24 mouse cellular contexts compared by ENCODE assay signal in the genomic region with DNA sequence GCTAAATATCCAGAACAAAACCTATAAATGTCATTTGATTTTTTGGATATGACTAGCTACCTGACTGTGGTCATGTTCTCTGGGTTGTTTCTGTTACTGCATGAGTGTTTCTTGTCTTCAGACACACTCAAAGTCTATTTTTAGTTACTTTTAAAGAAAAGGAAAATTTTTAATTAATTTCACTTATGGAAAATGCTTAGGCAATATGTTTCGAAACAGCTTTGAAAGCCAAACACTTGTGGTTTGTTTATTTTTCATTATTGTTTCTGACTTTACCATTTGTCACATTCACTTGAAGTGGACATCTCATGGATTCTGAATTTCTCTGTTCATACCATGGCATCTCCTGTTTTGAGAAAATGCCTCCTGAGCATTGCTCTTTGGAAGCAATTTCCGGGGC.
DNase-seq lines count a peak whose midpoint lies in the region; ATAC-seq and TF ChIP-seq lines count a peak whose summit lies in the region.
"Had no signal": no experiment of that assay in that cellular context is flagged by ENCODE, and none has a peak within 500 bp of the region (broad histone marks: within the 10 kb centered on the region; RNA-seq: fewer than 3 reads in every experiment).

No protein-coding gene starts in this region.

- no peaks in the 10 kb centered on the region for H3K36me3 ChIP-seq in lung, embryonic 16.5 days (ENCODE audit: control insufficient read depth, insufficient read depth, low read length)
- no peaks in the 10 kb centered on the region for H3K36me3 ChIP-seq in midbrain, embryonic 11.5 days (ENCODE audit: control insufficient read depth, insufficient read depth, low read length)
- H3K36me3 ChIP-seq in midbrain, postnatal 0 days (ENCODE audit: insufficient read depth, low read length) = no peaks in the 10 kb centered on the region
- H3K36me3 ChIP-seq: embryonic facial prominence, embryonic 10.5 days; embryonic facial prominence, embryonic 12.5 days; forebrain, embryonic 15.5 days; G1E had no signal

- peak overlapping the region; percentile 43; the same call in 1 of the 2 replicates for H3K27ac ChIP-seq in lung, embryonic 16.5 days (ENCODE audit: low read length)
- H3K27ac ChIP-seq in midbrain, embryonic 11.5 days (ENCODE audit: low read depth, low read length) = no peak overlapping the region
- no peak overlapping the region for H3K27ac ChIP-seq in midbrain, postnatal 0 days (ENCODE audit: low read depth, low read length)
- H3K27ac ChIP-seq: embryonic facial prominence, embryonic 10.5 days; embryonic facial prominence, embryonic 12.5 days; forebrain, embryonic 13.5 days; forebrain, embryonic 15.5 days had no signal

- H3K9ac ChIP-seq in lung, embryonic 16.5 days (ENCODE audit: low read length) = no peak overlapping the region
- no peak overlapping the region for H3K9ac ChIP-seq in midbrain, embryonic 11.5 days (ENCODE audit: low read length)
- H3K9ac ChIP-seq in midbrain, postnatal 0 days (replicated peaks; ENCODE audit: low read length, poor library complexity, severe bottlenecking) = no peak overlapping the region
- H3K9ac ChIP-seq: embryonic facial prominence, embryonic 12.5 days; forebrain, embryonic 13.5 days; forebrain, embryonic 15.5 days; forebrain, postnatal 0 days had no signal

- no peak overlapping the region for H3K4me3 ChIP-seq in lung, embryonic 16.5 days (ENCODE audit: low read length)
- H3K4me3 ChIP-seq in midbrain, embryonic 11.5 days (ENCODE audit: low read depth, low read length) = no peak overlapping the region
- no peak overlapping the region for H3K4me3 ChIP-seq in midbrain, postnatal 0 days (ENCODE audit: low read depth, low read length)
- H3K4me3 ChIP-seq: embryonic facial prominence, embryonic 10.5 days; embryonic facial prominence, embryonic 12.5 days; erythroblast, embryonic 14.5 days; forebrain, embryonic 13.5 days; forebrain, embryonic 15.5 days had no signal

- TF ChIP-seq CTCF in midbrain, postnatal 0 days (IDR thresholded peaks at IDR 0.05) = no peak

- H3K27me3 ChIP-seq in lung, embryonic 16.5 days (ENCODE audit: control insufficient read depth, insufficient read depth, low read depth, low read length) = no peaks in the 10 kb centered on the region
- no peaks in the 10 kb centered on the region for H3K27me3 ChIP-seq in midbrain, embryonic 11.5 days (ENCODE audit: control insufficient read depth, insufficient read depth, low read length)
- H3K27me3 ChIP-seq in midbrain, postnatal 0 days (ENCODE audit: insufficient read depth, low read length) = no peaks in the 10 kb centered on the region; the same call in 1 of the 2 replicates
- H3K27me3 ChIP-seq: CH12.LX; embryonic facial prominence, embryonic 12.5 days; forebrain, embryonic 13.5 days; forebrain, embryonic 15.5 days had no signal

- ATAC-seq in lung, embryonic 16.5 days (ENCODE audit: low read depth) = no peak
- no peak for ATAC-seq in midbrain, embryonic 11.5 days (ENCODE audit: low FRiP score)
- ATAC-seq in midbrain, postnatal 0 days (ENCODE audit: low FRiP score) = no peak
- ATAC-seq: CD4-positive, CD25-positive, alpha-beta regulatory T cell, adult 4 months; forebrain, embryonic 13.5 days; forebrain, embryonic 15.5 days; forebrain, postnatal 0 days had no signal

- no peaks in the 10 kb centered on the region for H3K9me3 ChIP-seq in lung, embryonic 16.5 days (ENCODE audit: control insufficient read depth, low read length)
- no peaks in the 10 kb centered on the region for H3K9me3 ChIP-seq in midbrain, embryonic 11.5 days (ENCODE audit: control insufficient read depth, low read length)
- H3K9me3 ChIP-seq in midbrain, postnatal 0 days (ENCODE audit: low read length) = no peaks in the 10 kb centered on the region
- H3K9me3 ChIP-seq: embryonic facial prominence, embryonic 10.5 days; embryonic facial prominence, embryonic 12.5 days; forebrain, embryonic 13.5 days; forebrain, embryonic 15.5 days had no signal

- no peak for DNase-seq in lung, postnatal 25 days (ENCODE audit: low spot score)
- peak; percentile 77 for DNase-seq in midbrain, embryonic 11.5 days (ENCODE audit: low spot score, missing footprints)
- no peak for DNase-seq in midbrain, postnatal 0 days (ENCODE audit: low spot score)
- peak; percentile 17 for DNase-seq in fibroblast of lung, adult 2 months (ENCODE audit: low read depth)
- DNase-seq in urinary bladder, postnatal 4 days (ENCODE audit: low spot score in 2 of 2) = no peak
- DNase-seq: adrenal gland, adult 2 months; adrenal gland, postnatal 10 days; adrenal gland, postnatal 25 days; B cell, adult 2 months; cerebellum, adult 11-12 months; cerebellum, adult 2 months; cerebellum, adult 9-10 months; cerebellum, postnatal 10 days; cerebellum, postnatal 25 days; forebrain, postnatal 0 days had no signal

- 67% methylated on average over 2 of the region's 2 CpGs for WGBS in lung, embryonic 16.5 days
- WGBS in midbrain, embryonic 11.5 days = 86% methylated on average over 2 of the region's 2 CpGs
- 94% methylated on average over 2 of the region's 2 CpGs for WGBS in midbrain, postnatal 0 days

- 0 out of 2 replicates have a peak, but pooled peaks cover 6% of the 10 kb centered on the region for H3K4me1 ChIP-seq in lung, embryonic 16.5 days (replicated peaks; ENCODE audit: control insufficient read depth, insufficient read depth, low read length)
- H3K4me1 ChIP-seq in midbrain, embryonic 11.5 days (ENCODE audit: control insufficient read depth, insufficient read depth, low read length) = no peaks in the 10 kb centered on the region; the same call in 1 of the 2 replicates
- peaks cover 3% of the 10 kb centered on the region; the same call in 1 of the 2 replicates for H3K4me1 ChIP-seq in midbrain, postnatal 0 days (ENCODE audit: insufficient read depth, low read length)
- H3K4me1 ChIP-seq: embryonic facial prominence, embryonic 12.5 days had no signal

- H3K4me2 ChIP-seq in lung, embryonic 16.5 days (ENCODE audit: low read depth, low read length) = no peak overlapping the region
- H3K4me2 ChIP-seq in midbrain, embryonic 11.5 days = no peak overlapping the region
- no peak overlapping the region for H3K4me2 ChIP-seq in midbrain, postnatal 0 days (ENCODE audit: low read depth, low read length, poor library complexity, severe bottlenecking)
- H3K4me2 ChIP-seq: embryonic facial prominence, embryonic 12.5 days; forebrain, embryonic 13.5 days; forebrain, embryonic 15.5 days had no signal

Comparison
In these comparisons a context has a peak if more than half of its experiments do, and no peak if none do; other contexts are left out.
1. DNase-seq: peak in midbrain, embryonic 11.5 days (single experiment) and fibroblast of lung, adult 2 months (single experiment); none in lung, postnatal 25 days (single experiment), midbrain, postnatal 0 days (single experiment) and urinary bladder, postnatal 4 days (0 of 2).